ENCODE assay signal across 9 mouse cellular contexts in the genomic region with DNA sequence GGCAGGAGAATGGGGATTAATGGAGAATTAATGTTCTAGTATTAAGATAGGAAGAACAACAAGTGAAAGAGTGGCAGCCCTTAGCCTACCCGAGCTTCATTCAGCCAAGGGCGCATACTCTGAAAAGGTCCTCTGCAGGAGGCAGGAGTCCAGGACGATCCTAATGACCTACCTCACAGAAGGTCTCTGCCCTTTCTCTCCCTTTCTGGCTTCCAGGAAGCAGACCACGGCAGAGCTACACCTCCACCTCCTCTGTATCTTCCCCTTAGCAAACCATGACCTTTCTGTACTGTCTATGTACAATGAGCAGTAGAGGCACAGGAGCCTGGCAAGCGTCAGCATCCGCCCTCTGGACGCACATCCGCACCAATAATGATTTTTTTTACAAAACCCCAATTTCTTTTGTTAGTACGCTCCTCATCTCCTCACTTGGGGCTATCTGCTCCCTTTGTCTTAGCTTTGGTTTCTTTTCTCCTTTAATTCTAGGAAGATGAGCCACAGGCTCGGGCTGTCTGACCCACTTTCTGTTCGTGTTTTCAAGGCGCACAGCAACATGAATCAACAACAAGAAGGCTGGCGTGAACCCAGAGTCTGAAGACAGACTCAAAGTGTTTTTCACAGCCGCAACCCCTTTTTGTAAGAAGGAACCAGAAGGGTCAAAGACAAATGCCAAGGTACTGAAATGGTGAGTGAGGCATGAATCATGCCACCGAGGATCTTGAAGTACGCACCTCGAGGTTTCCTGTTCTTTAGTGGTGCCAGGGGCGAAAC.
DNase-seq lines count a peak whose midpoint lies in the region; ATAC-seq and TF ChIP-seq lines count a peak whose summit lies in the region.
"Had no signal": no experiment of that assay in that cellular context is flagged by ENCODE, and none has a peak within 500 bp of the region (broad histone marks: within the 10 kb centered on the region; RNA-seq: fewer than 3 reads in every experiment).

No protein-coding gene starts in this region.

- no peak for ATAC-seq in heart, postnatal 0 days (ENCODE audit: insufficient read depth, low read depth)

- WGBS in heart, embryonic 10.5 days, result 80% methylated on average over 18 of the region's 18 CpGs
- 70% methylated on average over 18 of the region's 18 CpGs for WGBS in heart, postnatal 0 days

- H3K9ac ChIP-seq in heart, postnatal 0 days (replicated peaks; ENCODE audit: low read depth, low read length), result no peak overlapping the region

- H3K4me1 ChIP-seq in heart, embryonic 10.5 days, result no peaks in the 10 kb centered on the region
- peaks cover 30% of the 10 kb centered on the region for H3K4me1 ChIP-seq in heart, postnatal 0 days (ENCODE audit: control insufficient read depth, insufficient read depth)

- no peak for TF ChIP-seq EP300 in heart, postnatal 0 days (IDR thresholded peaks at IDR 0.05; ENCODE audit: low read depth)

- H3K36me3 ChIP-seq in heart, embryonic 10.5 days, result no peaks in the 10 kb centered on the region
- no peaks in the 10 kb centered on the region for H3K36me3 ChIP-seq in heart, postnatal 0 days (replicated peaks; ENCODE audit: control insufficient read depth, insufficient read depth, low read length)

- H3K4me3 ChIP-seq in heart, embryonic 10.5 days, result no peak overlapping the region
- no peak overlapping the region for H3K4me3 ChIP-seq in heart, postnatal 0 days (ENCODE audit: low read depth, low read length)

- no peaks in the 10 kb centered on the region for H3K27me3 ChIP-seq in heart, embryonic 10.5 days (ENCODE audit: insufficient read depth, poor library complexity, severe bottlenecking)
- H3K27me3 ChIP-seq in heart, postnatal 0 days (ENCODE audit: control insufficient read depth, insufficient read depth, low read length), result no peaks in the 10 kb centered on the region

- DNase-seq in heart, adult 11 months, result peak; percentile 94
- DNase-seq in heart, embryonic 10.5 days (ENCODE audit: low spot score), result no peak
- peak; percentile 31 for DNase-seq in ovary, adult 18-20 months (ENCODE audit: low spot score)
- DNase-seq in ovary, postnatal 10 days (ENCODE audit: low spot score), result no peak
- DNase-seq in heart, postnatal 0 days (ENCODE audit: low spot score), result no peak
- peak; percentile 58 for DNase-seq in skeletal muscle tissue, adult 2 months (ENCODE audit: low read depth, low spot score)
- DNase-seq in embryo, embryonic 9.5 days (ENCODE audit: extremely low spot score), result no peak
- no peak for DNase-seq in urinary bladder, postnatal 10 days (ENCODE audit: low spot score)
- DNase-seq: liver had no signal

- TF ChIP-seq CTCF in heart, postnatal 0 days (IDR thresholded peaks at IDR 0.05; ENCODE audit: low read depth), result no peak

- no peak overlapping the region for H3K27ac ChIP-seq in heart, embryonic 10.5 days
- peak overlapping the region; percentile 22; the same call in 1 of the 2 replicates for H3K27ac ChIP-seq in heart, postnatal 0 days (ENCODE audit: low read depth)

- H3K9me3 ChIP-seq in heart, embryonic 10.5 days, result no peaks in the 10 kb centered on the region
- H3K9me3 ChIP-seq in heart, postnatal 0 days (replicated peaks; ENCODE audit: control insufficient read depth, low read length), result no peaks in the 10 kb centered on the region

- no peak overlapping the region for H3K4me2 ChIP-seq in heart, postnatal 0 days (ENCODE audit: low read depth, low read length)

Comparison
In these comparisons a context has a peak if more than half of its experiments do, and no peak if none do; other contexts are left out.
1. DNase-seq: peak in heart, adult 11 months (single experiment), ovary, adult 18-20 months (single experiment) and skeletal muscle tissue, adult 2 months (single experiment); none in heart, embryonic 10.5 days (single experiment), ovary, postnatal 10 days (single experiment), heart, postnatal 0 days (single experiment), embryo, embryonic 9.5 days (single experiment) and urinary bladder, postnatal 10 days (single experiment).